Mouse (Mus musculus) cerebellum, adult 2 months (tissue): ENCODE results near the gene Rpl34. TPM values are rescaled to one million over a fixed set of nuclear protein-coding genes. Genes with fewer than 3 reads are reported as not detected.
A peak's percentile ranks its signal among the peaks of the same experiment; 100 is the strongest.

Experiments
- DNase-seq, 2 experiments: peaks; one replicate each; pipeline ENCODE4 v3.0.0; 2021
- H3K27ac ChIP-seq: fragments of 200-500 bp; 2 replicates; pipeline ENCODE4 v1.5.1; 2012; ENCODE audit warnings: low read length, control low read depth, inconsistent platforms; ENCODE audit not compliant: insufficient read depth
- H3K27me3 ChIP-seq: fragments of 200-500 bp; 2 replicates; pipeline ENCODE4 v1.6.1; 2012; ENCODE audit warnings: inconsistent platforms, mild to moderate bottlenecking, low read length, moderate library complexity; ENCODE audit not compliant: control insufficient read depth, insufficient read depth
- H3K4me1 ChIP-seq: fragments of 200-500 bp; 2 replicates; pipeline ENCODE4 v1.6.1; 2011; ENCODE audit warnings: low read length; ENCODE audit not compliant: control insufficient read depth, insufficient read depth
- H3K4me3 ChIP-seq: fragments of 200-500 bp; replicated peaks from 2 replicates; pipeline ENCODE3; 2011; ENCODE audit warnings: mild to moderate bottlenecking, low read depth, low read length, control low read depth; ENCODE audit not compliant: insufficient read depth
- CTCF ChIP-seq: fragments of 200-500 bp; IDR thresholded peaks from 2 replicates; pipeline ENCODE4 v1.5.1; 2011; ENCODE audit warnings: low read depth, mild to moderate bottlenecking, control low read depth, low read length, moderate library complexity, borderline replicate concordance; ENCODE audit not compliant: insufficient read depth
- POLR2A ChIP-seq: fragments of 200-500 bp; IDR thresholded peaks from 2 replicates; pipeline ENCODE4 v1.6.1; 2011; ENCODE audit warnings: low read length, control low read depth, borderline replicate concordance; ENCODE audit not compliant: insufficient read depth
- WGBS: fragments of 180-500 bp; shearing (Covaris S2); methylation state at CpG from one replicate; pipeline ENCODE4 v1.1.7; 2018; 5-methylcytosine and 5-hydroxymethylcytosine counted together
- polyA plus RNA-seq: library from polyadenylated mRNA; depleted of rRNA; stranded (reverse); fragments of >200 nt; gene quantifications from 2 replicates; pipeline ENCODE4 v1.2.3, GENCODE M21; 2012

The Rpl34 gene
- polyA plus RNA-seq, 1 experiment, result 913 TPM

DNA sequence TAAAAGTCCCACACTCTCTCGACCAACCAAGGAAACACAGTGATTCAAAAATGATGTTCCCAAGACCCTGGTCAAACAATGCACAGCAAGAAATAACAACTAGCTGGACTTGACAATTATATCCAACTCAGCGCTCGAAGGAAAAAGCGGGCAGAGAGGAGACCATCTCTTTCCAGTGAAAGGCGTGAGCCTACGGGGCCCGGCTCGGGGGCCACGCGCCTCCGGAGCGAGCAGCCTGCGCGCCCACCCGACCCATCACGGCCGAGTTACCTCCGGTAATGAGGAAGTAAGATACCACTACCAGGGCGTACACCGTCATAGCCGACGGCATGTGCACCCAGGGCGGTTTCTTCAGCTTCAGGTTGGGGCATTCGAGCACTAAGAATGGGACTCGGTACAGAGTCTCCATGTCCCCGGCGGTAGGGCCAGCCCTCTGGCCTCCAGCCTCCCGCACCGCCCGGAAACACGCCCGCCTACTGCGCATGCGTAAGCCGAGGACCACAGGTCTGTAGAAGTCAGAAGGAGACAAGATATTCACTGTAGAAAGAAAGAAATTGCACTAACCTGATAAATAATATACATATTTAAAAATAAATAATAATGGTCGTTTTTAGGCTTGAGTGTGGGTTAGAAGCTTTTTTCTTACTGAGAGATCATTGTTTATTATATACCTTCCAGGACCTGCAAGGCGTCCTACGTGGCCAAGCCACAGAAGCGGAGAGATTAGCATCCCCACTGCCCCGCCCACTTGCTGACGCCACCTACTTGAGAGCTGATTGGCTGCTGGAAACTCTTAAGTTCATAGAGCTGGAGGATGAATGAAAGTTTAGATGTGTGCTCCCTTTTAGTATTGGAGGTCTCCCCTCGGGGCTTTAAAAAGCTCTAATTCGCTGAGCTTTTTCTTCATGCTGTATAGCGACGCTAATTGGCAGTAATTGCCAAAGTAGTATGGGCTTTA is 21.0 kb downstream of the Rpl34 start, which contains the start of gene Ostc:
Gene Ostc, minus strand, starts transcription at position 478 of the 958 bp plus-strand sequence.
- TF ChIP-seq POLR2A (peak; percentile 94), CTCF (no peak)
- H3K4me3 ChIP-seq, result peak within 1 kb of the TSS; percentile 94
- H3K27ac ChIP-seq, result peak within 1 kb of the TSS; percentile 37
- no peaks in the 10 kb centered on the region for H3K27me3 ChIP-seq
- H3K4me1 ChIP-seq, result peaks cover 2% of the 10 kb centered on the region; the same call in 1 of the 2 replicates
- DNase-seq, result peak; percentile 93 to 96
- under 1% methylated on average over 45 of the region's 45 CpGs for WGBS

DNA sequence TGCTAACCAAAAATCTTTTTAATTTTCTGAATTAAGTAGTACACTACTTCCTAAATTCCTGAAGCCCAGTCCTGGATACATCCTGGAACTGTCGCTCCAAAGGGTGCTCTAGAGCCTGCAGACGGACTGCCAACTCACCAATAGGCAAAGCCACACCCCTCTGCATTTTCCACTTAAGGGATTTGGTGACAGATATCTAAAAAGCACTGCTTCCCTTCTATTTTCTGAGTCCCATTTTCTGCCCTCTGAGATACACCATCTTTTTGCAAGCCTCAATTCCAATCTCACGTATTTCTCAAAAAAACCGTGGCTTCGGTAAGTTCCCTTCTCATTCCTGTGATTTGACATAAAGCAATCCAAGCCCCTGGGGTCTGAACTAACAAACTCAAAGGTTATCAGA is 21.7 kb downstream of the Rpl34 start:
- Histone ChIP-seq H3K27me3 (no peaks in the 10 kb centered on the region), H3K4me3 (peak overlapping the region; percentile 94), H3K27ac (no peak overlapping the region), H3K4me1 (peaks cover 2% of the 10 kb centered on the region; the same call in 1 of the 2 replicates)
- no peak for TF ChIP-seq CTCF
- no peak for TF ChIP-seq POLR2A
- WGBS, result 1% methylated on average over 5 of the region's 5 CpGs
- DNase-seq, result peak in 1 of 2 experiments; percentile 17

DNA sequence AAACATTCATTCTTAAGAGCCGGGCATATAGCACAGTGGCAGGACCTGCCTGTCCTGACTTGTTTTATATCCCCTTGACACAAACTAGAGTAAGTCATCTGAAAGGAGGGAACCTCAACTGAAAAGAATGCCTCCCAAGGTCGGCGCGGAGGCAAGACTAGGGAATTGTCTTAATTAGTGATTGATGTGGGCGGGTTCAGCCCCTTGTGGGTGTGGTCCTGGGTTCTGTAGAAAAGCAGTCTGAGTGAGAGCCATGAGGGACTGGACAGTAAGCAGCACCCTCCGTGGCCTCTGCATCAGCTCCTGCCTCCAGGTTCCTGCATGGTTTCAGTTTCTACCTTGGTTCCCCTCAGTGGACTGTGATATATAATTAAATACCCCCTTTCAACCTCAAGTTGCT is 27.9 kb downstream of the Rpl34 start:
- Histone ChIP-seq H3K4me1 (peaks cover 2% of the 10 kb centered on the region; the same call in 1 of the 2 replicates), H3K27me3 (no peaks in the 10 kb centered on the region), H3K4me3 (no peak overlapping the region), H3K27ac (no peak overlapping the region)
- DNase-seq, result no peak
- TF ChIP-seq CTCF (no peak), POLR2A (no peak)
- 83% methylated on average over 6 of the region's 6 CpGs for WGBS

DNA sequence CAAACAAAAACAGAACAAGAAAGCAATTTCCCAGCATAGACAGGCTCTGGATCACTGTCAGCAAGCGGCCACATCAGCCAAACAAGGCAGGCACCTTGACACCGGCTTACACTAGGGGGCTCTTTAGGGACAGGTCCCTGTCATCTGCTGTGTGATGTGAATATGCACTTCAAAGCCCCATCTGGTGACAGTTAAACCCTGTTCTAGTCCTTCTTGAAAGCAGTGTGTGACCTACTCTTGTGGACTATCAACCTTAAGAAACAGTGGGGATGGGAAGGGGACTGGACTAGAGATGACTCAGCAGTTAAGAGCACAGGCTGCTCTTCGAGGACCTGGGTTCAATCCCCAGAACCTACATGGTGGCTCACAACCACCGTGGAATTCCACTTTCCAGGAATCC is 32.6 kb downstream of the Rpl34 start:
- Histone ChIP-seq H3K27me3 (no peaks in the 10 kb centered on the region), H3K4me3 (no peak overlapping the region), H3K4me1 (no peaks in the 10 kb centered on the region), H3K27ac (no peak overlapping the region)
- TF ChIP-seq CTCF (no peak), POLR2A (no peak)
- DNase-seq, result no peak
- WGBS, result 75% methylated on average over 4 of the region's 4 CpGs

DNA sequence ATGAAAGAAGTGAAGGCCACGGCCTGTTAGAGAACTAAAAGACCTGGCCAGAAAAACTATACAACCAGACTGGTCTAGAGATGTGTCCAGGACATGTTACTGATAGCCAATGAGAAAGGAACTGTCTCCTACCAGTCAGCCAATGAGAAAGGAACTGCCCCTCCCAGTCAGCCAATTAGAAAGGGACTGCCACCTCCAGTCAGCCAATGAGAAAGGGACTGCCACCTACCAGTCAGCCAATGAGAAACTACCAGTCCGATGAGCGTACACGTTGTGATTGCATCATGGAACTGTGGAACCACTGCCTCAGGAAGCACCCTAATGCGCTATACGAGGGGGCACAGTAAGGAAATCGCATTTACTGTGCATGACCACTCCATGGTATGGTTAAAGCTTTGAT is 35.5 kb downstream of the Rpl34 start:
- TF ChIP-seq POLR2A (no peak), CTCF (no peak)
- no peak overlapping the region for H3K4me3 ChIP-seq
- 94% methylated on average over 7 of the region's 7 CpGs for WGBS
- DNase-seq, result no peak
- H3K27ac ChIP-seq, result no peak overlapping the region
- no peaks in the 10 kb centered on the region for H3K27me3 ChIP-seq
- H3K4me1 ChIP-seq, result no peaks in the 10 kb centered on the region

DNA sequence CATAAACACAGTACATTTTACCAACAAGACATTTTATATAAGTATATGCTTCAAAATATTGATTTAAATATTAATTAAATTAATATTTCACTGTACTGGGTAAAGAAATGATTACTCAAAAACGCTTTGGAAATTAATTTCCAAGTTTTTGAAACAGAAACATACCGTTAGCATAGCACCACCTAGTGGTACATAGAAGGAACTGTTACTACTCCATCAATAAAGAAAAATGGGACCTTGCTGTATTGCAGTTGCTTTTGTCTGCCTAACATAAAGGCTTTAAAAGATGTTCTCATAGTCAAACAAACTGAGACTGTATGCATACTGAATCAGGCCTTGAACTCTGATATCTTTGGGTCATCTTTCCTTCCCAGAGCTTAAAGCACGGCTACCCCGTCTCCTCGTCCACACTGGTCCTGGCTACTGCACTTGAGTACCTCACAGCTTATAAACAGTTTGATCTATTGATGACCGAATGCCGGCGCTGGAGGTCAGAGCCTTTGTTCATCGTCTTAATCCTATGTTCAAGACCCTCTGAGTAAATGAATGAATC is 36.1 kb downstream of the Rpl34 start:
- Histone ChIP-seq H3K27me3 (no peaks in the 10 kb centered on the region), H3K4me3 (no peak overlapping the region), H3K27ac (no peak overlapping the region), H3K4me1 (no peaks in the 10 kb centered on the region)
- TF ChIP-seq CTCF, result no peak
- TF ChIP-seq POLR2A, result no peak
- WGBS, result 68% methylated on average over 9 of the region's 9 CpGs
- no peak for DNase-seq

DNA sequence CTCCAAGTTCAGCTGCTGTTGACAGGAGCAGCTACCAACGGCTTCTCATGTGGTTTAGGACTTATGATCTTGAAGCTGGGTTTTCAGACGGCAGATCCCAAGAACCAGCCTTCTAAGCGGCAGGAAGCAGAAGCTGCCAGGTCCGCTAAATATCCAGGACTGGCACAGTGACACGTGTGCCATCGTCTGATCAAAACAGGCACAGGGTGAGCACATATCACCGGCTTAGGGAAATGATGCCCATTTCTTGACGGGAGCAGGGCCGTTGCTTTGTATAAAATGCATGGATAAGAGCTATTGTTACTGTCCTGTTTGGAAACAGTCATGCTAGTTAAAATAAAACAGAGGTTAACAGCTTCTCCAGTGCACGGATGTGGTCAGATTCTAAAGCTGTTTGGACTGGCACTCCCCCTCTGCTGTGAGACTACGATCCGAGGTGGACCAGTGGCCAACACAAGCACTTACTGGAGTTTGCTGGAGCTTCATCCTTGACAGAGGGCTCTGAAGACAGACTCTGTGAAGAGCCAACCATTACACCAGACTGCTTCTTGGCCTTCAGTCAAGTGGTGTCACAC is 38.5 kb downstream of the Rpl34 start:
- Histone ChIP-seq H3K4me3 (no peak overlapping the region), H3K27me3 (no peaks in the 10 kb centered on the region)
- DNase-seq, result no peak

More for the DNA sequence above, 38.5 kb downstream of the Rpl34 start:
- no peak for TF ChIP-seq POLR2A
- no peak for TF ChIP-seq CTCF
- no peak overlapping the region for H3K27ac ChIP-seq
- no peaks in the 10 kb centered on the region; the same call in 1 of the 2 replicates for H3K4me1 ChIP-seq
- WGBS, result 15% methylated on average over 12 of the region's 12 CpGs
